Mouse (Mus musculus) adrenal gland, adult 18-20 months (tissue): Measurements from ENCODE around the gene Rfxap. TPM values are rescaled to one million over a fixed set of nuclear protein-coding genes. Genes with fewer than 3 reads are reported as not detected.
A peak's percentile ranks its signal among the peaks of the same experiment; 100 is the strongest.
"Not testable (repeated sequence)": the region's sequence is repeated elsewhere in the genome, so short reads cannot be mapped to it uniquely, and the experiment has no call there.

Source experiments
- DNase-seq, 2 experiments: peaks; one replicate each; pipeline ENCODE4 v3.0.0; 2021 to 2022; ENCODE audit warnings: low spot score in 2 of 2
- total RNA-seq, 2 experiments: library from RNA; stranded (reverse); gene quantifications; 1 replicate in 1 of 2; 2 replicates in 1 of 2; pipeline ENCODE4 v1.2.3; 2021

Rfxap gene
- total RNA-seq, 2 experiments from 2014 or later: 25.0 to 31.7 TPM

DNA sequence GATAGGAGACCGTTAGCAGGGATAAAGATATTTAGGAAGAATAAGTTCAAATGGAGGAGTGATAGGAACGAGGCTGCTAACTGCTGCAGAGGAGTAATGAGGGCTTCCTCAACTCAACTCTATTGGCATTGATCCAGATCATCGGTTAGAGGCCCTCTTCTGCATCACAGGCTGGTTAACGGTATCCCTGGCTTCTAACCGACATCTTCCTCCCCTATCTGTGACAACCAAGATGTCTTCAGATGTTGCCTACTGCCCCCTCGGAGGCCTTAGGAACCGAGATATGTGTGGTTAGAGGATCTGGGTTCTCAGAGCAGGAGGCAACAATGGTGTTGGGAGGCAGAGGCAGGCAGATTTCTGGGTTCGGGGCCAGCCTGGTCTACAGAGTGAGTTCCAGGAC is 39.0 kb downstream of the Rfxap start:
- DNase-seq: no peak

DNA sequence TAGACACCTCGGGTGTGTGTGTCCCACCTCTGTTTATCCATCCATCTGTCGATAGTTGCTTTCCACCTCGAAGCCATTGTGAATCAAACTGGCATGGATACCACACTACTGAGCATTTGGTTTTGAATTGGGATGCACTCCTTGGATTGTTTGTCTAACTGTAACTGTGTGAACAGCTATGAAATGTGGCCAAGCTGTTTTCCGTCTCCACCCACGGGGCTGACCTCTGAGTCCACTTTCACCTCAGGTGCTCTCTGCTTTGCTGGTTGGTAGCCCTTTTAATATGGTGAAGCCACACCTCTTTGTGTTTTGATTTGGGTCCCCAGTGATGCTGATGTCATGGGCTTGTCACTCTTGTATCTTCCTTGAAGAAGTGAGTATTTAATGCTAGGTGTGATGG is 40.8 kb downstream of the Rfxap start:
- no peak for DNase-seq

DNA sequence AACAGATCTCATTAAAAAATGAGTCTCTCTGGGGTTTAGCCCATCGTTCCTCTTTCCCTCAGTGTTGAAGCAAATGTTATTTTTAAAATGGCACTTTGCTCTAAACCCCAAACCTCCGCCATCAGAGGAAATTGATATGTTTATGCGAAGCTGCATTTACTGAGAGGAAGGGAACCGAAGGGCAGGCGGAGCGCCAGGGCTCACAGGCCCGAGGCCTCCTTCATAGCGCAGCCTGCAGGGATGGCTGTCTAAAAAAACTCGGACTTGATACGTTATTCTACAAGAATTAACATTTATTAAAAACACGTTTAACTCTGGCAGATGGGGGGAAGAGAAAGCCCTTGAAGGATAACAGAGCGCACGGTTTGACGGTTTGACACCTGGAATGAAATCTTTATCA is 41.6 kb downstream of the Rfxap start:
- no peak for DNase-seq

DNA sequence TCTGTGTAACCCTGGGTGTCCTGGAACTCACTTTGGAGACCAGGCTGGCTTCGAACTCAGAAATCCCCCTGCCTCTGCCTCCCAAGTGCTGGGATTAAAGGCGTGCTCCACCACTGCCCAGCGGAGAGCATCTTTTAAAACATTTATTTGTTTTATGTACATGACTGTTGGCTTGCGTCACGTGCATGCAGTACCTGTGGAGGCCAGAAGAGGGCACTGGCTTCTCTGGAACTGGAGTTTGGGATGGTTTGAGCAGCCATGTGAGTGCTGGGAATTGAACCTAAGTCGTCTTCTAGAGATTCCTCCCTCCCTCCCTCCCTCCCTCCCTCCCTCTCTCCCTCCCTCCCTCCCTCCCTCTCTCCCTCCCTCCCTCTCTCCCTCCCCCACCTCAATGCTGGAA is 42.1 kb downstream of the Rfxap start:
- DNase-seq: not testable (repeated sequence)

DNA sequence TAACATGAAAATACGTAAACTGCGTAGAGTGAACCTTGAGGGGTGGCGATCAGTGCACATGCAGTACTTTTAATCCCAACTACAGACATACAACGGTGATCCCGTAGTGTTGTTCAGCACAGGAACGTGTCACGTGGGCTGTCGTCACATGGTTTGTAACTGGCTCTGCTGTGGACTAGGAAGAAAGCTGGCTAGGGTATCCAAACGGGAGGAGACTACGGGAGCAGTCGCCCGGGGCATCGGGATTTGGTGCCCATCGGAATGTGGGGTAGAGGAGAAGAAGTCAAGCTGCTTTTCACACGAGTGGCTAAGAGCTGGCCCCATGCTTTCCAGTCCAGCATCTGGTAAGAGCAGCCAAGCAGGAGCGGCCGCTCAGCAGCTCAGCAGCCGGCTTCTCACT is 43.2 kb downstream of the Rfxap start:
- no peak for DNase-seq

DNA sequence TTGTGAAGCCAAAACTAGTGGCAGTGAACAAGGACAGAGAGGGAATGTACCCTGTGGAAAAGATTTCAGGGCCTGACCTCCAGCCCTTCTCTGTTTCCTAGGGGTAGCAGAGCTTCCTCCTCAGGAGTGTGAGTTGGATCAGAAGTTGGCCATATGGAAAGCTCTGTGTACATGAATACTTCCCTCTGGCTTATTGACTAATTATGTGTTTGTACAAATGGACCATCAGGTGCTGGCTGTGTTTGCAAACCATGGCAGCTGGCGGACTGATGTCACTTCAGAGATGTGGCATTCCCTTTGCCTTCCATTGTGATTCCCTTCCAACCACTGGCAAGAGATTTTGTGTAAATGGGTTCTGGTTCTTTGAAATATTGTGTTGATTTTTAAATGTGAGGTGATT is 46.3 kb downstream of the Rfxap start:
- no peak for DNase-seq

DNA sequence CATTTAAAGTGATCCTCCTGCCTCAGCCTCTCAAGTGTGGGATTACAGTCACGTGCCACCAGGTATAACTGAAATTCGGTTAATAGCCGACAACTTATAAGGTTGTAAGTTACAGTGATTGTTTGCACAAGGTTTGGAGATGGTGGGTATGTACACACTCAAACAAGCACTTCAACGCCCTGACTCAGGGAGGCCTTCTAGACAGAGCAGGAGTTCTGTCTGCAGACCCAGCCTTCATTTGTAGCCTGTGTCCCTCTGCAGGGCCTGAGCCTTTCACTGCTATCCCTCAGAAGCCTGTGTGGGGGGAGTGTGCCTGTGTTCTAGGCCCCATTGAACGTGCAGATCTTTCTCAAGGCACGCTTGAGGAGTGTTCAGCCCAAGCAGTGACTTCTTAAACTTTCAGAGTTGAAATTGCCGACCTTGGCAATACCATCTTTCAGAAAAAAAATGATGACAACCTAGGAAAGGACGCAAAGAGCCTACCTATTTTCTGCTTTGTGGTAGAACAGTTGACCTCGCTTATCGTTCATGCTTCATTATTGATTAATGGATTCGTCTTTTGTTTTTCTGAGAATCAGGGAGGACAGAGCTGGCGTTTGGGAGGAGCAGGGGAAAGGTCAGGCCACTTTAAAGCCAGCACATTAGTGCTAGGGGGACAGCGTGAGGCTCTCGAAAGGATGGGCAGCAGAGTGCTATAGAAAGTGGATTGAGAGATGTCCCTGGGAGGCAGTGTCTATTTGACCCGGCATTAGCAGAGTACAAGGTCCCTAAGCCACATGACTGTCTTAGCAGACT is 47.1 kb downstream of the Rfxap start:
- DNase-seq: peak in 1 of 2 experiments; percentile 48

DNA sequence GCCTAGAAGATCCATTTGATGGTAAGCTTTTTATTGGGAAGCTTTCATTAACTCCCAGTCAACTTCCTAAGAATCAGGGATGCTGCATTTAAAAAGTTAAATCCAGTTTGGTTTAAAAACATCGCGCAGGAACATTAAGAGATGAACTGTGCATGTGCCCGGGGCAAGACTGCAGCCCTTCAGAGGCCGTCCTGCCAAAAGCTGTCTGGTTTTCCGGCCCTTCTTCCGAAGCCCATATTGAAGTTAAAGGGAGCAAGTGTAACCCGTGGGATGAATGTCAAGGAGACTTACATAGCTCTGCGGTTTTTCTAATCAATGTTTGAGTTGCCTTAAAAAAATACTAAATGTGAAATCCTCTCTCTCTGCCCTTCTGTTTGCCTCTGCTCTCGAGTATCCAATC is 48.4 kb downstream of the Rfxap start:
- no peak for DNase-seq

DNA sequence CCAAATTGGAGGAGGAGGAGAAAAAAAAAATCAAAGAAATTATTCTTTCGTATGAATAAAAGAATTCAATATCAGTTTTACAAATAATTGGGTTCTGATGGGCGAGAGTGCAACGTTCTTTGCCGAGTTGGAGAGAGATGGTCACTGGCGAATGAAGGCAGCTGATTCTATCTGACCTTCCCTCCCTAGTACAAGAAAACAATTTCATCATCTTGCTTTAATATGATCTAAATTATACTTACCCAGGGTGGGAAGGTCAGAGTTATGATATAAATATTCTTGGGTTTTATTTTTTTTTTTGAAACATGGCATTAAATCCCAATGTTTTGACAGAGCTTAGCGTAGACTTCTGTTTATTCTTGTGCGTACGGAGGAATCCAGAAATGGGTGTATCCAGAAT is 50.1 kb downstream of the Rfxap start:
- DNase-seq: no peak

DNA sequence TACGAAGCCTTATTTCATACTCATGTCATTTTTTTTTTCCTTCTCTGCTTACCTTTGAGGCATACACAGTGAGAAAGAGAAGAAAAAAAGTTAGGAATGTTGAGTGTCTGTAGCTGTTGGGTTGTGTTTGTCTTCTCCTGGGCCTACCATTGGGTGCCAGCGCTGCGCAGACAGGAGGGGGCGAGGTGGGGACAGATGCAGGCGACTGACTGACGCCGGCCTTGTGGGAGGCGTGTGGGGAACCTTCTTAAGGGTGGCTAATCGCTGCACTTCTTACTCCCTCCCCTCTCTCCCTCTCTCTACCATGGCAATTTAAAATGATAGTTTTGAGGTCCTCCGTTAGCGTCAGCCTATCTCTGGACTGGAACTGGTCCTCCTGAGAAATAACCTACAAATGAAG is 51.5 kb downstream of the Rfxap start:
- DNase-seq: peak; percentile 36 to 56

DNA sequence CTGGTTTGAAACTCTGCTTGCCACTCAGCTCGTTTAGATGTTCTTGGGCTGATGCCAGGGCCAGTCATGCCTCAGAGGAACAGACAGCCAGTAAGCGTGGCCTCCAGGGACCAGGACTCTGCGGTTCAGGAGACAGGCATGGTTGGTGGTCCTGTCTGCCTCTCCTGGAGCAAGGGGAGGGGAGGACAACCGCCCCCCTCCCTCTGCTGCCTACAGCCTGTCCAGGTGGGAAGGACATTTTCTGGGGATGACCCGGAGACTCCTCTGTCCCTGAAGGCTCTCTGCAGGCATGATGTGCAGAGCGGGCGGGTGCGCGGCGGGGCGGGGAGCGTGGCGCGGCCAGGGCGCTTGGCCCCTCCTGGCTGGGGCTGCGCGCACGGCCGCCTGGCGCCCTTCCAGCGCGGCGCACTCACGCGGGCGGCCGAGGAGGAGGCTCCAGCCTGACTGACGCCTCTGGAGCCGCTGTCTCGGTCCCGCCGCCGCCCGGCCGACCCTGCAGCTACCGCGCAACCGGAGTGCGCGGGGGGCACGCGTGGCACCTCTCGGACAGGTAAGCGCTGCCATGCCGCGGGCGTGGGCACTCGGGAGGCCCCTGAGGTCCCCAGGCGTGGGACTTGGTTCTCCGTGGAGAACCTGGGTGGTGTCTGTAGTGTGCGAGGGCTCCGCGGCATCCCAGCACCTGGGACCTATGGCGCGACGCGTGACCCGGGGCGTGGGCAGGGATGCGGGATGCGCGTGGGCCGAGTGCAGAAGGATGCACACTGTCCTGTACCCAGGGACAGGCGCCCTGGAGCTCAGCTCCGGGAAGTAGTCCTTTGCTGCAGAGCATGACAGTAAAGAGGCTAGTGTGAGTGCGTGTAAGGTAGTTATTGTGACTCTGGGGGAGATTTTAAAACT is 52.2 kb downstream of the Rfxap start, which contains the start of gene Smad9:
Gene Smad9 (plus strand): TSS at position 438 of the 897 bp plus-strand sequence.
- DNase-seq: peak; percentile 77 to 87

DNA sequence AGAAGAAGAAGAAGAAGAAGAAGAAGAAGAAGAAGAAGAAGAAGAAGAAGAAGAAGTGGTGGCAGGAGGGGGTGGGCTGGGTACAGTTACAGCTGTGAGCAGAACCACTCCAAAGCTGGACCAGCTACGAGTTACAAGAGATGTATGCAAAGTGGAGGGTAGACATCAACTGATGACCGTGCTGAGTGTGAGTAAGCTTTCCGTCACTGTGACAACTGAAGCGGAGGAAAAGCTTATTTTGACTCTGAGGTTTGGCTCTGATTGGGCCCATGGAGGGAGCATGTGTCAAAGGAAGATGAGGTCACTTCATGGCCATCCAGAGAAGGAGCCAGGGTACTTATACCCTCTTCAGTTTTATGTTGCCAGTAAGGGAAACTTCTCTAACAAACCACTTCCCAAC is 54.2 kb downstream of the Rfxap start:
- no peak for DNase-seq

Other genes with a start within 250 kb of the Rfxap start
- gene Supt20, start 115.0 kb downstream of the Rfxap start, total RNA-seq: 10 to 100 TPM; 35.6 to 37.4 TPM
- gene Gm21958, start 93.4 kb downstream of the Rfxap start, total RNA-seq: not detected
- gene Exosc8, start 72.4 kb downstream of the Rfxap start, total RNA-seq: 10 to 100 TPM; 25.7 to 34.4 TPM
- 10 to 100 TPM; 33.6 to 43.3 TPM for gene Alg5, start 72.3 kb downstream of the Rfxap start, total RNA-seq
- gene Smad9, start 52.2 kb downstream of the Rfxap start, total RNA-seq: 10 to 100 TPM in 1 of 2 experiments, 1 to 10 TPM in 1; 9.8 to 19.8 TPM
- gene Sertm1, start 108.1 kb upstream of the Rfxap start, total RNA-seq: not detected
- not detected for gene Ccna1, start 247.7 kb upstream of the Rfxap start, total RNA-seq